Mouse (Mus musculus) midbrain, embryonic 13.5 days (tissue): ENCODE data around the gene Nexn. TPM values are rescaled to one million over a fixed set of nuclear protein-coding genes. Genes with fewer than 3 reads are reported as not detected.

Source experiments
- ATAC-seq: fragments of 200-750 bp; cut with Nextera tagmentation; 2 replicates; pipeline ENCODE4 v1.8.0; 2017; ENCODE audit warnings: mild to moderate bottlenecking, moderate TSS enrichment, moderate library complexity
- H3K27ac ChIP-seq: fragments of 300-500 bp; sonication (generic); 2 replicates; pipeline ENCODE4 v1.5.1; 2015; ENCODE audit warnings: inconsistent platforms, mild to moderate bottlenecking, moderate library complexity
- H3K27me3 ChIP-seq: fragments of 300-500 bp; sonication (generic); 2 replicates; pipeline ENCODE4 v1.6.1; 2015; ENCODE audit warnings: mild to moderate bottlenecking, inconsistent platforms
- H3K36me3 ChIP-seq: fragments of 300-500 bp; sonication (generic); 2 replicates; pipeline ENCODE4 v1.6.1; 2015; ENCODE audit warnings: mild to moderate bottlenecking, inconsistent platforms
- H3K4me1 ChIP-seq: fragments of 300-500 bp; sonication (generic); replicated peaks from 2 replicates; pipeline ENCODE4 v1.6.1; 2015; ENCODE audit warnings: inconsistent platforms
- H3K4me2 ChIP-seq: fragments of 300-500 bp; sonication (generic); replicated peaks from 2 replicates; pipeline ENCODE4 v1.6.1; 2015; ENCODE audit warnings: moderate library complexity, mild to moderate bottlenecking, inconsistent platforms
- H3K4me3 ChIP-seq: fragments of 300-500 bp; sonication (generic); replicated peaks from 2 replicates; pipeline ENCODE4 v1.5.1; 2015; ENCODE audit warnings: mild to moderate bottlenecking, inconsistent platforms
- H3K9ac ChIP-seq: fragments of 300-500 bp; sonication (generic); replicated peaks from 2 replicates; pipeline ENCODE4 v1.6.1; 2015; ENCODE audit warnings: mild to moderate bottlenecking, inconsistent platforms
- H3K9me3 ChIP-seq: fragments of 300-500 bp; sonication (generic); 2 replicates; pipeline ENCODE4 v1.6.1; 2016; ENCODE audit warnings: mild to moderate bottlenecking, inconsistent platforms
- WGBS: fragments of 180-500 bp; shearing (Covaris S2); methylation state at CpG from one replicate; pipeline ENCODE4 v1.1.7; 2015; 5-methylcytosine and 5-hydroxymethylcytosine counted together
- polyA plus RNA-seq: library from polyadenylated mRNA; unstranded; fragments of >200 nt; fragmentation: Nextera tagmentation; extraction: Ambion mirVana; gene quantifications from 2 replicates; pipeline ENCODE4 v1.2.1, GENCODE M21; 2015

Gene Nexn
- polyA plus RNA-seq, 1 experiment from 2014 or later: 2.8 TPM

GRCm38 (mm10) chr3:152225906-152226305 lies 40.2 kb downstream of the Nexn start:
- peaks cover 85% of the 10 kb centered on the region for H3K36me3 ChIP-seq
- no peak overlapping the region for H3K9ac ChIP-seq
- no peaks in the 10 kb centered on the region for H3K27me3 ChIP-seq
- H3K4me2 ChIP-seq: no peak overlapping the region
- H3K9me3 ChIP-seq: no peaks in the 10 kb centered on the region
- H3K27ac ChIP-seq: no peak overlapping the region
- no peak overlapping the region for H3K4me3 ChIP-seq
- H3K4me1 ChIP-seq: no peaks in the 10 kb centered on the region
- no peak for ATAC-seq
- WGBS: 89% methylated on average over 7 of the region's 7 CpGs

- Histone ChIP-seq H3K9me3 (no peaks in the 10 kb centered on the region), H3K4me3 (no peak overlapping the region), H3K27ac (no peak overlapping the region), H3K4me1 (no peaks in the 10 kb centered on the region), H3K36me3 (peaks cover 87% of the 10 kb centered on the region), H3K4me2 (no peak overlapping the region), H3K9ac (no peak overlapping the region), H3K27me3 (no peaks in the 10 kb centered on the region)
- no peak for ATAC-seq
Measured at GRCm38 (mm10) chr3:152224918-152225317, 41.2 kb downstream of the Nexn start.

GRCm38 (mm10) chr3:152213416-152213815 lies 52.7 kb downstream of the Nexn start:
- H3K4me1 ChIP-seq: peaks cover 34% of the 10 kb centered on the region
- H3K4me3 ChIP-seq: peak overlapping the region; percentile 96
- 69% methylated on average over 3 of the region's 3 CpGs for WGBS
- peak overlapping the region; percentile 91 for H3K4me2 ChIP-seq
- no peaks in the 10 kb centered on the region for H3K27me3 ChIP-seq
- no peaks in the 10 kb centered on the region for H3K9me3 ChIP-seq
- H3K27ac ChIP-seq: no peak overlapping the region
- no peak for ATAC-seq
- H3K9ac ChIP-seq: peak overlapping the region; percentile 99; the same call in 1 of the 2 replicates
- peaks cover 27% of the 10 kb centered on the region for H3K36me3 ChIP-seq

GRCm38 (mm10) chr3:152211731-152212279 lies 54.3 kb downstream of the Nexn start:
- peak overlapping the region; percentile 91 for H3K4me2 ChIP-seq
- peaks cover 13% of the 10 kb centered on the region for H3K36me3 ChIP-seq
- no peaks in the 10 kb centered on the region for H3K9me3 ChIP-seq
- no peak overlapping the region for H3K27ac ChIP-seq
- H3K9ac ChIP-seq: peak overlapping the region; percentile 99
- H3K4me1 ChIP-seq: peaks cover 40% of the 10 kb centered on the region
- no peaks in the 10 kb centered on the region for H3K27me3 ChIP-seq
- WGBS: 38% methylated on average over 7 of the region's 7 CpGs
- ATAC-seq: no peak
- H3K4me3 ChIP-seq: peak overlapping the region; percentile 96

GRCm38 (mm10) chr3:152210728-152211391 lies 55.3 kb downstream of the Nexn start:
- ATAC-seq: peak; percentile 70
- Histone ChIP-seq H3K27ac (peak overlapping the region; percentile 100), H3K4me3 (peak overlapping the region; percentile 96), H3K36me3 (peaks cover 4% of the 10 kb centered on the region; the same call in 1 of the 2 replicates), H3K4me2 (peak overlapping the region; percentile 91), H3K4me1 (peaks cover 40% of the 10 kb centered on the region), H3K9me3 (no peaks in the 10 kb centered on the region), H3K9ac (peak overlapping the region; percentile 99), H3K27me3 (no peaks in the 10 kb centered on the region)
- under 1% methylated on average over 58 of the region's 68 CpGs for WGBS

- Histone ChIP-seq H3K36me3 (no peaks in the 10 kb centered on the region), H3K4me1 (peaks cover 40% of the 10 kb centered on the region), H3K4me2 (peak within 1 kb of the TSS; percentile 91), H3K9ac (peak within 1 kb of the TSS; percentile 99), H3K9me3 (no peaks in the 10 kb centered on the region), H3K4me3 (peak within 1 kb of the TSS; percentile 96), H3K27ac (peak within 1 kb of the TSS; percentile 100), H3K27me3 (no peaks in the 10 kb centered on the region)
- ATAC-seq: peak; percentile 95
- WGBS: under 1% methylated on average over 85 of the region's 85 CpGs
Measured at GRCm38 (mm10) chr3:152209967-152210634, 56.0 kb downstream of the Nexn start, which contains the start of the genes Dnajb4 and Fubp1. Gene Dnajb4 (minus strand): TSS chr3:152210302. Gene Fubp1 (plus strand): TSS chr3:152210422.

- no peaks in the 10 kb centered on the region for H3K27me3 ChIP-seq
- H3K4me2 ChIP-seq: peak overlapping the region; percentile 73
- no peak; the same call in 1 of the 2 replicates for ATAC-seq
- H3K4me1 ChIP-seq: peaks cover 34% of the 10 kb centered on the region
- H3K36me3 ChIP-seq: no peaks in the 10 kb centered on the region
- H3K4me3 ChIP-seq: peak overlapping the region; percentile 96
- no peaks in the 10 kb centered on the region for H3K9me3 ChIP-seq
- peak overlapping the region; percentile 100 for H3K27ac ChIP-seq
- WGBS: 7% methylated on average over 25 of the region's 25 CpGs
- H3K9ac ChIP-seq: peak overlapping the region; percentile 99
Measured at GRCm38 (mm10) chr3:152209177-152209966, 56.8 kb downstream of the Nexn start.

- 95% methylated on average over 7 of the region's 7 CpGs for WGBS
- no peak for ATAC-seq
Measured at GRCm38 (mm10) chr3:152208096-152208885, 57.9 kb downstream of the Nexn start.

GRCm38 (mm10) chr3:152207156-152207555 lies 59.0 kb downstream of the Nexn start:
- ATAC-seq: no peak
- Histone ChIP-seq H3K27ac (no peak overlapping the region), H3K4me2 (no peak overlapping the region), H3K4me3 (no peak overlapping the region), H3K36me3 (no peaks in the 10 kb centered on the region), H3K27me3 (no peaks in the 10 kb centered on the region), H3K9ac (no peak overlapping the region), H3K4me1 (peaks cover 20% of the 10 kb centered on the region), H3K9me3 (no peaks in the 10 kb centered on the region)
- WGBS: 98% methylated on average over 4 of the region's 4 CpGs

More at GRCm38 (mm10) chr3:152208096-152208885, 57.9 kb downstream of the Nexn start:
- H3K9me3 ChIP-seq: no peaks in the 10 kb centered on the region
- H3K27ac ChIP-seq: no peak overlapping the region
- no peaks in the 10 kb centered on the region for H3K36me3 ChIP-seq
- H3K4me1 ChIP-seq: peaks cover 31% of the 10 kb centered on the region
- no peaks in the 10 kb centered on the region for H3K27me3 ChIP-seq
- H3K9ac ChIP-seq: no peak overlapping the region
- 0 out of 2 replicates have a peak overlapping the region, but pooled peaks have one; percentile 96 for H3K4me3 ChIP-seq
- H3K4me2 ChIP-seq: peak overlapping the region; percentile 73

GRCm38 (mm10) chr3:152204577-152204976 lies 61.6 kb downstream of the Nexn start:
- Histone ChIP-seq H3K27ac (no peak overlapping the region), H3K4me2 (no peak overlapping the region), H3K27me3 (no peaks in the 10 kb centered on the region), H3K9me3 (no peaks in the 10 kb centered on the region), H3K36me3 (no peaks in the 10 kb centered on the region), H3K9ac (no peak overlapping the region), H3K4me3 (no peak overlapping the region), H3K4me1 (peaks cover 14% of the 10 kb centered on the region)
- ATAC-seq: no peak
- WGBS: 87% methylated on average over 3 of the region's 3 CpGs

- H3K27ac ChIP-seq: no peak overlapping the region
- no peaks in the 10 kb centered on the region for H3K27me3 ChIP-seq
- H3K9me3 ChIP-seq: no peaks in the 10 kb centered on the region
- H3K9ac ChIP-seq: no peak overlapping the region
- no peaks in the 10 kb centered on the region for H3K36me3 ChIP-seq
- no peak for ATAC-seq
- no peak overlapping the region for H3K4me3 ChIP-seq
- no peak overlapping the region for H3K4me2 ChIP-seq
- 63% methylated on average over 3 of the region's 3 CpGs for WGBS
- H3K4me1 ChIP-seq: peaks cover 11% of the 10 kb centered on the region
Measured at GRCm38 (mm10) chr3:152203996-152204395, 62.2 kb downstream of the Nexn start.
